Mouse (Mus musculus) lung, adult 18-20 months (tissue): ENCODE data around the gene a.
"Not testable (repeated sequence)": the region's sequence is repeated elsewhere in the genome, so short reads cannot be mapped to it uniquely, and the experiment has no call there.

Experiments used
- DNase-seq, 2 experiments: peaks; one replicate each; pipeline ENCODE4 v3.0.0; 2022; ENCODE audit warnings: mixed read lengths in 2 of 2

Gene a

GRCm38 (mm10) chr2:155011086-155011656, 220.0 kb downstream of the a start:
- no peak for DNase-seq

GRCm38 (mm10) chr2:155012991-155013390, 221.8 kb downstream of the a start:
- no peak for DNase-seq

GRCm38 (mm10) chr2:155016751-155017150, 225.5 kb downstream of the a start:
- not testable (repeated sequence) for DNase-seq

- DNase-seq = not testable (repeated sequence)
Measured at GRCm38 (mm10) chr2:155018251-155018755, 227.1 kb downstream of the a start, which contains the start of gene Gm14226. Gm14226 (plus strand) TSS chr2:155018266.

- peak; percentile 63 to 65 for DNase-seq
Measured at GRCm38 (mm10) chr2:155018762-155019641, 227.8 kb downstream of the a start.

- peak; percentile 88 to 92 for DNase-seq
Measured at GRCm38 (mm10) chr2:155019673-155020072, 228.5 kb downstream of the a start.

GRCm38 (mm10) chr2:155020247-155020826, 229.1 kb downstream of the a start:
- DNase-seq = not testable (repeated sequence)

GRCm38 (mm10) chr2:155030831-155031230, 239.6 kb downstream of the a start:
- no peak for DNase-seq

GRCm38 (mm10) chr2:155032938-155033710, 241.9 kb downstream of the a start:
- no peak for DNase-seq

GRCm38 (mm10) chr2:155039956-155040355, 248.8 kb downstream of the a start:
- DNase-seq = no peak

GRCm38 (mm10) chr2:155044542-155044941, 253.3 kb downstream of the a start:
- DNase-seq = no peak

- DNase-seq = no peak
Measured at GRCm38 (mm10) chr2:155045075-155045474, 253.9 kb downstream of the a start.

- DNase-seq = no peak
Measured at GRCm38 (mm10) chr2:155046803-155047202, 255.6 kb downstream of the a start.

GRCm38 (mm10) chr2:155047452-155048178, 256.4 kb downstream of the a start:
- DNase-seq = no peak

GRCm38 (mm10) chr2:155050108-155050503, 258.9 kb downstream of the a start:
- DNase-seq = peak; percentile 10 to 32

- DNase-seq = peak; percentile 93 to 96
Measured at GRCm38 (mm10) chr2:155050504-155051236, 259.5 kb downstream of the a start.

GRCm38 (mm10) chr2:155051622-155052351, 260.6 kb downstream of the a start:
- DNase-seq = no peak

GRCm38 (mm10) chr2:155052681-155053080, 261.5 kb downstream of the a start:
- no peak for DNase-seq

GRCm38 (mm10) chr2:155053512-155053911, 262.3 kb downstream of the a start:
- DNase-seq = not testable (repeated sequence)

GRCm38 (mm10) chr2:155054672-155055071, 263.5 kb downstream of the a start:
- DNase-seq = no peak
